Mouse (Mus musculus) spleen, adult 10 weeks (tissue): ENCODE measurements around the gene Npat. TPM values are rescaled to one million over a fixed set of nuclear protein-coding genes. Genes with fewer than 3 reads are reported as not detected.

ENCODE experiments used
- polyA plus RNA-seq: library from polyadenylated mRNA; stranded (reverse); fragments of 350-450 nt; fragmentation: Illumina TruSeq; extraction: RNeasy Lipid Tissue Mini Kit (QIAGEN cat#74804); gene quantifications from one replicate; pipeline ENCODE4 v1.2.3, GENCODE M21; 2015; ENCODE audit warnings: low replicate concordance; ENCODE audit not compliant: insufficient read depth

Gene Npat
- polyA plus RNA-seq, result 18.6 TPM

DNA sequence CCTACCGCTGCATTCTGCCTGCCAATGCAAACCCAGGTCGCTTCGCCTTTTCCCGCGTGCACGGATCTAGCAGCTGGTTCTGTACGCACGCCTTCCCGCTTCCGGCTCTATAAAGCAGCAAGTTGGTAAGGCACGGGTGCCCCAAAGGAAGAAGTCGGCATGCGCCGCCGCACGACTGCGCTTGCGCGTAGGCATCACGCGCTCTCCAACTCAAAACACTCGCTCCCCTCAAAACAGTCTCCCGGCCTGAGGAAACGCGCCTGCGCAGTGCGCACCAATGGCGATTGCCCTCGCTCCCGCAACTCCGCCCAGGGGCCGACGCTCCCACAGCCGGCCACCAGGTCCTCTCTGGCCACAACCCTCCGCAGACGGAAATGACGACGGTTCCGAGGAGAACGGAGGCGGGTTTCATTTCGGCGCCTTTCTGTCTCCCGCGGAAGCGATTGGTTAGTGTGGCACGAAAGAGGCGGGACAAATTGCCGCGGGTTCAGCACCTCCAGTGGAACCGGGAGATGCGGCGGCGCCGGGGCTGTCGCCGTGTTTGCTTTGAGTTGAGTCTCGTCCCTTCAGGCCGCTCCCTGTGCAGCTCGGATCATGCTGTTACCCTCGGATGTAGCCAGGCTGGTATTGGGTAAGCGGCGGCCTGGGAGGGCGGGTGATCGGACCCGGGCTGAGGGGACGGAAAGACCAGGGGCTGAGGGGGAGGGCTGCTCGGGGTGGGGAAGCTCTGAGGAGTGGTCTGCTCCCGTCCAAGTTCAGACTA is at the start of gene Npat, which contains the start of gene Atm:
Npat (plus strand) TSS at position 490 of the 763 bp plus-strand sequence.
Atm (minus strand) TSS at position 183 of the 763 bp plus-strand sequence.

DNA sequence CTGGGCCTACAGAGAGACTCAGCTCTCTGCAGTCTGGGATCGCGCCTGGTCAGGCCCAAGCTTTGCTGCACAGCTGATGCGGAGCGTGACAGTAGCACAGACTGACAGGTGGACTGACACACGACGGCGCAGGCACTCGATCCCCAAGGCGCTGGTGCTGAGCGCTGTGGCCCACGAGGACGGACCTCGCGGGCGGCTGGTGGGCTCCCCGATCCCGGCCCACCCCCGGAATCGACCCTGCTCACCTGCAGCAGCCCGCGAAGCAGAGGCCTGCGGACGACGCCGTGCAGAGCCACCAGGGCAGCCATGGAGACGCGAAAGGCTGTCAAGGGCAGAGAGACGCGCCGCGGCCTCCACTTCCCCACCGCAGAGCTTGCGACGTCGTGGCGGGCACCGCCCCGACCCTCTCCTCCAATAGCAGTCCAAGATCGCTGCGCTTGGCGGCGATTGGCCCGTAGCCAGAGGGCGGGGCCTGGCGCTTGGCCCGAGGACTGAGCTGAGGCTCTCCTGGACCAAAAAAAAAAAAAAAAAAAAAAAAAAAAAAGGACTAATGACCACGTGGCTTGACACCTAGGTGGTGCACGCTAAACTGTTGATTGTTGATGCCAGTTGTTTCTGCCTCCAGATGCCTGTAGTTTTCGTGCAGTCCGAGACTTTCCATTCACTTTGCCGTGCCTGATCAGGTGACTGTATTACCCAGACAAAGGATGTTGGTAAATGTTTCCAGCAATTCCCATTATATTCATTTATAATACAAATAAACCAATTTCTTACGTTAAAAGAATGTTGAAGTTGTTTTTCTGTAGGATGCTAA is 73.3 kb downstream of the Npat start, which contains the start of gene Acat1:
Acat1 (minus strand) TSS at position 415 of the 814 bp plus-strand sequence.

Other genes starting within 250 kb of the Npat start
- gene Exph5, start 235.4 kb upstream of the Npat start, polyA plus RNA-seq, result 0.11 TPM
- gene Kdelc2, start 153.0 kb upstream of the Npat start, polyA plus RNA-seq, result 9.8 TPM
- gene 4930550C14Rik, start 134.7 kb upstream of the Npat start, polyA plus RNA-seq, result 1.1 TPM
- 36.4 TPM for gene Atm, start 307 bp upstream of the Npat start, polyA plus RNA-seq
- 43.9 TPM for gene Acat1, start 73.3 kb downstream of the Npat start, polyA plus RNA-seq
- 29.9 TPM for gene Cul5, start 133.0 kb downstream of the Npat start, polyA plus RNA-seq
- 12.5 TPM for gene Rab39, start 169.2 kb downstream of the Npat start, polyA plus RNA-seq
- 4.8 TPM for gene Slc35f2, start 234.5 kb downstream of the Npat start, polyA plus RNA-seq